Mouse (Mus musculus) ES-E14 (cell line): Measurements from ENCODE around the gene Lcn8. TPM values are rescaled to one million over a fixed set of nuclear protein-coding genes. Genes with fewer than 3 reads are reported as not detected.

Experiments used
- DNase-seq: peaks from one replicate; pipeline ENCODE4 v3.0.0-alpha.2; 2013; ENCODE audit warnings: low read depth, low spot score
- H3K27ac ChIP-seq: 2 replicates; pipeline ENCODE4 v1.5.1; 2012; ENCODE audit warnings: low read depth, mild to moderate bottlenecking, low read length, moderate library complexity, mixed read lengths; ENCODE audit not compliant: poor library complexity, insufficient read depth, severe bottlenecking
- H3K36me3 ChIP-seq: 2 replicates; pipeline ENCODE4 v1.6.1; 2012; ENCODE audit warnings: mild to moderate bottlenecking, low read length, moderate library complexity, mixed read lengths; ENCODE audit not compliant: control insufficient read depth, poor library complexity, insufficient read depth, severe bottlenecking
- H3K4me1 ChIP-seq, 2 experiments: fragments of 150-350 bp in 1 of 2; sonication (generic) in 1 of 2; 2 replicates each; pipeline ENCODE4 v1.6.1; 2012; ENCODE audit warnings: low read length in 2 of 2, mild to moderate bottlenecking in 1 of 2, mixed read lengths in 1 of 2; ENCODE audit not compliant: control insufficient read depth in 2 of 2, insufficient read depth in 2 of 2, poor library complexity in 1 of 2
- H3K4me3 ChIP-seq, 2 experiments: fragments of 150-350 bp in 1 of 2; sonication (generic) in 1 of 2; 2 replicates each; pipeline ENCODE4 v1.5.1; 2012; ENCODE audit warnings: low read length in 2 of 2, low read depth in 1 of 2, mild to moderate bottlenecking in 1 of 2, mixed read lengths in 1 of 2; ENCODE audit not compliant: insufficient read depth in 1 of 2, poor library complexity in 1 of 2, severe bottlenecking in 1 of 2
- H3K9ac ChIP-seq: 2 replicates; pipeline ENCODE4 v1.6.1; 2012; ENCODE audit warnings: low read depth, mild to moderate bottlenecking, low read length, mixed read lengths; ENCODE audit not compliant: poor library complexity, insufficient read depth, severe bottlenecking
- H3K9me3 ChIP-seq: fragments of 150-350 bp; sonication (generic); 2 replicates; pipeline ENCODE4 v1.6.1; 2012; ENCODE audit warnings: low read depth, mild to moderate bottlenecking, low read length; ENCODE audit not compliant: control insufficient read depth, insufficient read depth
- CHD2 ChIP-seq: IDR thresholded peaks from 2 replicates; pipeline ENCODE4 v1.6.1; 2014; ENCODE audit warnings: mild to moderate bottlenecking, low read depth, low read length, inconsistent platforms
- HCFC1 ChIP-seq: IDR thresholded peaks from 2 replicates; pipeline ENCODE4 v1.6.1; 2012; ENCODE audit warnings: low read length, inconsistent platforms, borderline replicate concordance; ENCODE audit not compliant: insufficient read depth
- MAFK ChIP-seq: IDR thresholded peaks from 2 replicates; pipeline ENCODE4 v1.6.1; 2014; ENCODE audit warnings: mild to moderate bottlenecking, low read depth, low read length, inconsistent platforms; ENCODE audit not compliant: insufficient read depth
- ZC3H11A ChIP-seq: IDR thresholded peaks from 2 replicates; pipeline ENCODE4 v1.6.1; 2012; ENCODE audit warnings: low read depth, mild to moderate bottlenecking, inconsistent platforms, low read length, borderline replicate concordance
- ZNF384 ChIP-seq: IDR thresholded peaks from 2 replicates; pipeline ENCODE4 v1.6.1; 2012; ENCODE audit warnings: low read depth, low read length, inconsistent platforms
- in situ Hi-C, 2 experiments: fragments of 600-800 bp; cut with MboI; formaldehyde crosslinking; loops; one replicate each; pipeline ENCODE4 v1.15.1; 2025; ENCODE audit warnings: low sequenced_read_pairs in 2 of 2, inconsistent platforms in 1 of 2; ENCODE audit not compliant: unreplicated experiment in 2 of 2
- total RNA-seq: library from RNA; depleted of rRNA; stranded (reverse); fragments of 300-350 nt; gene quantifications from 2 replicates; pipeline ENCODE4 v1.2.3, GENCODE M21; 2012

The Lcn8 gene
- total RNA-seq, 1 experiment = not detected

GRCm38 (mm10) chr2:25639890-25640289 is 13.0 kb upstream of the Lcn8 start:
- no peak for TF ChIP-seq ZNF384
- no peak for TF ChIP-seq CHD2
- no peak for TF ChIP-seq ZC3H11A
- TF ChIP-seq MAFK = no peak
- H3K9ac ChIP-seq = no peak overlapping the region
- H3K27ac ChIP-seq = no peak overlapping the region
- DNase-seq = peak; percentile 40
- no peaks in the 10 kb centered on the region for H3K36me3 ChIP-seq
- in situ Hi-C loops = no loop called here
- no peak overlapping the region for H3K4me3 ChIP-seq
- no peaks in the 10 kb centered on the region for H3K9me3 ChIP-seq
- no peaks in the 10 kb centered on the region for H3K4me1 ChIP-seq

GRCm38 (mm10) chr2:25654502-25654901 is 1.6 kb downstream of the Lcn8 start:
- DNase-seq = no peak
- H3K27ac ChIP-seq = no peak overlapping the region
- H3K9me3 ChIP-seq = no peaks in the 10 kb centered on the region
- no peaks in the 10 kb centered on the region for H3K4me1 ChIP-seq
- no peaks in the 10 kb centered on the region for H3K36me3 ChIP-seq
- in situ Hi-C loops = no loop called here
- no peak overlapping the region for H3K9ac ChIP-seq
- H3K4me3 ChIP-seq = no peak overlapping the region
- TF ChIP-seq HCFC1 (no peak), CHD2 (no peak), ZC3H11A (no peak), ZNF384 (no peak), MAFK (no peak)

- Histone ChIP-seq H3K4me3 (no peak overlapping the region), H3K9me3 (no peaks in the 10 kb centered on the region), H3K27ac (no peak overlapping the region), H3K9ac (no peak overlapping the region), H3K36me3 (no peaks in the 10 kb centered on the region), H3K4me1 (no peaks in the 10 kb centered on the region)
- in situ Hi-C loops = no loop called here
- DNase-seq = no peak
- TF ChIP-seq ZC3H11A (no peak), HCFC1 (no peak), ZNF384 (no peak), MAFK (no peak), CHD2 (no peak)
These were observed 3.8 kb downstream of the Lcn8 start for GRCm38 (mm10) chr2:25656691-25657090.

GRCm38 (mm10) chr2:25657246-25657645 is 4.3 kb downstream of the Lcn8 start:
- Histone ChIP-seq H3K4me3 (no peak overlapping the region), H3K36me3 (no peaks in the 10 kb centered on the region), H3K9me3 (no peaks in the 10 kb centered on the region), H3K4me1 (no peaks in the 10 kb centered on the region), H3K9ac (no peak overlapping the region), H3K27ac (no peak overlapping the region)
- DNase-seq = no peak
- in situ Hi-C loops = no loop called here
- TF ChIP-seq ZNF384 (no peak), HCFC1 (no peak), CHD2 (no peak), ZC3H11A (no peak), MAFK (no peak)

- Histone ChIP-seq H3K27ac (no peak within 1 kb of the TSS), H3K9ac (no peak within 1 kb of the TSS), H3K4me1 (no peaks in the 10 kb centered on the region), H3K4me3 (no peak within 1 kb of the TSS), H3K36me3 (no peaks in the 10 kb centered on the region), H3K9me3 (no peaks in the 10 kb centered on the region)
- DNase-seq = no peak
- no peak for TF ChIP-seq HCFC1
- TF ChIP-seq ZC3H11A = no peak
- in situ Hi-C loops = no loop called here
These were observed 4.7 kb downstream of the Lcn8 start, which contains the start of gene Lcn5 for GRCm38 (mm10) chr2:25657652-25658051. TSS of gene Lcn5 (plus strand) at chr2:25657952.
